Mouse (Mus musculus) liver, adult 2 months (tissue): ENCODE data around the gene D16Ertd472e.

Source experiments
- CTCF ChIP-seq: fragments of 200-500 bp; IDR thresholded peaks from 2 replicates; pipeline ENCODE4 v1.5.1; 2011; ENCODE audit warnings: low read depth, low read length, control low read depth
- POLR2A ChIP-seq: fragments of 200-500 bp; IDR thresholded peaks from 2 replicates; pipeline ENCODE4 v1.6.1; 2011; ENCODE audit warnings: low read length, control low read depth; ENCODE audit not compliant: insufficient read depth; ENCODE audit errors: extremely low read depth

GRCm38 (mm10) chr16:78537322-78537721, 39.2 kb downstream of the D16Ertd472e start:
- TF ChIP-seq CTCF (no peak), POLR2A (no peak)
